Mouse (Mus musculus): ENCODE data around the gene Prss2. TPM values are rescaled to one million over a fixed set of nuclear protein-coding genes. Genes with fewer than 3 reads are reported as not detected.
"Not testable (repeated sequence)": the region's sequence is repeated elsewhere in the genome, so short reads cannot be mapped to it uniquely, and the experiment has no call there.

Gene Prss2
- polyA plus RNA-seq, 1 experiment = not detected

GRCm38 (mm10) chr6:41544381-41544924, 22.9 kb downstream of the Prss2 start:
- H3K4me1 ChIP-seq (ENCODE audit: control insufficient read depth, insufficient read depth, insufficient read length, low read length) = no peaks in the 10 kb centered on the region
- H3K27ac ChIP-seq (replicated peaks; ENCODE audit: low read depth, low read length) = no peak overlapping the region
- H3K4me3 ChIP-seq (ENCODE audit: insufficient read depth, low read depth, low read length) = no peak overlapping the region

GRCm38 (mm10) chr6:41545266-41545665, 23.7 kb downstream of the Prss2 start:
- H3K27ac ChIP-seq (replicated peaks; ENCODE audit: low read depth, low read length) = no peak overlapping the region
- H3K4me1 ChIP-seq (ENCODE audit: control insufficient read depth, insufficient read depth, insufficient read length, low read length) = no peaks in the 10 kb centered on the region
- H3K4me3 ChIP-seq (ENCODE audit: insufficient read depth, low read depth, low read length) = no peak overlapping the region

GRCm38 (mm10) chr6:41547056-41547650, 25.6 kb downstream of the Prss2 start:
- no peak overlapping the region for H3K4me3 ChIP-seq (ENCODE audit: insufficient read depth, low read depth, low read length)
- no peak overlapping the region for H3K27ac ChIP-seq (replicated peaks; ENCODE audit: low read depth, low read length)
- no peaks in the 10 kb centered on the region for H3K4me1 ChIP-seq (ENCODE audit: control insufficient read depth, insufficient read depth, insufficient read length, low read length)

- Histone ChIP-seq H3K4me1 (ENCODE audit: control insufficient read depth, insufficient read depth, insufficient read length, low read length) (no peaks in the 10 kb centered on the region), H3K4me3 (ENCODE audit: insufficient read depth, low read depth, low read length) (no peak overlapping the region), H3K27ac (replicated peaks; ENCODE audit: low read depth, low read length) (no peak overlapping the region)
These were observed 26.7 kb downstream of the Prss2 start for GRCm38 (mm10) chr6:41548286-41548685.

- no peaks in the 10 kb centered on the region for H3K4me1 ChIP-seq (ENCODE audit: control insufficient read depth, insufficient read depth, insufficient read length, low read length)
These were observed 31.9 kb downstream of the Prss2 start for GRCm38 (mm10) chr6:41553356-41554010.

GRCm38 (mm10) chr6:41554295-41555169, 32.9 kb downstream of the Prss2 start:
- H3K4me3 ChIP-seq (ENCODE audit: insufficient read depth, low read depth, low read length) = no peak overlapping the region
- H3K27ac ChIP-seq (replicated peaks; ENCODE audit: low read depth, low read length) = no peak overlapping the region
- H3K4me1 ChIP-seq (ENCODE audit: control insufficient read depth, insufficient read depth, insufficient read length, low read length) = no peaks in the 10 kb centered on the region

More at GRCm38 (mm10) chr6:41553356-41554010, 31.9 kb downstream of the Prss2 start:
- H3K27ac ChIP-seq (replicated peaks; ENCODE audit: low read depth, low read length) = no peak overlapping the region
- H3K4me3 ChIP-seq (ENCODE audit: insufficient read depth, low read depth, low read length) = no peak overlapping the region

- Histone ChIP-seq H3K4me1 (ENCODE audit: control insufficient read depth, insufficient read depth, insufficient read length, low read length) (no peaks in the 10 kb centered on the region), H3K4me3 (ENCODE audit: insufficient read depth, low read depth, low read length) (no peak overlapping the region), H3K27ac (replicated peaks; ENCODE audit: low read depth, low read length) (no peak overlapping the region)
These were observed 34.8 kb downstream of the Prss2 start for GRCm38 (mm10) chr6:41556389-41556788.

GRCm38 (mm10) chr6:41557468-41557867, 35.9 kb downstream of the Prss2 start:
- Histone ChIP-seq H3K27ac (replicated peaks; ENCODE audit: low read depth, low read length) (no peak overlapping the region), H3K4me1 (ENCODE audit: control insufficient read depth, insufficient read depth, insufficient read length, low read length) (no peaks in the 10 kb centered on the region), H3K4me3 (ENCODE audit: insufficient read depth, low read depth, low read length) (no peak overlapping the region)

- Histone ChIP-seq H3K4me3 (ENCODE audit: insufficient read depth, low read depth, low read length) (no peak overlapping the region), H3K4me1 (ENCODE audit: control insufficient read depth, insufficient read depth, insufficient read length, low read length) (no peaks in the 10 kb centered on the region), H3K27ac (replicated peaks; ENCODE audit: low read depth, low read length) (no peak overlapping the region)
These were observed 36.7 kb downstream of the Prss2 start for GRCm38 (mm10) chr6:41558271-41558670.

GRCm38 (mm10) chr6:41559331-41559730, 37.7 kb downstream of the Prss2 start:
- Histone ChIP-seq H3K4me3 (ENCODE audit: insufficient read depth, low read depth, low read length) (no peak overlapping the region), H3K4me1 (ENCODE audit: control insufficient read depth, insufficient read depth, insufficient read length, low read length) (no peaks in the 10 kb centered on the region), H3K27ac (replicated peaks; ENCODE audit: low read depth, low read length) (no peak overlapping the region)

GRCm38 (mm10) chr6:41560273-41560672, 38.7 kb downstream of the Prss2 start:
- no peak overlapping the region for H3K27ac ChIP-seq (replicated peaks; ENCODE audit: low read depth, low read length)
- no peak overlapping the region for H3K4me3 ChIP-seq (ENCODE audit: insufficient read depth, low read depth, low read length)
- no peaks in the 10 kb centered on the region for H3K4me1 ChIP-seq (ENCODE audit: control insufficient read depth, insufficient read depth, insufficient read length, low read length)

GRCm38 (mm10) chr6:41562598-41562997, 41.0 kb downstream of the Prss2 start:
- H3K4me3 ChIP-seq (ENCODE audit: insufficient read depth, low read depth, low read length) = peak overlapping the region; percentile 32; the same call in 1 of the 2 replicates
- no peak overlapping the region for H3K27ac ChIP-seq (replicated peaks; ENCODE audit: low read depth, low read length)
- H3K4me1 ChIP-seq (ENCODE audit: control insufficient read depth, insufficient read depth, insufficient read length, low read length) = no peaks in the 10 kb centered on the region

GRCm38 (mm10) chr6:41563104-41563951, 41.7 kb downstream of the Prss2 start:
- not testable (repeated sequence) for H3K27ac ChIP-seq (replicated peaks; ENCODE audit: low read depth, low read length); H3K4me1 ChIP-seq (ENCODE audit: control insufficient read depth, insufficient read depth, insufficient read length, low read length)
- peak overlapping the region; percentile 32; the same call in 1 of the 2 replicates for H3K4me3 ChIP-seq (ENCODE audit: insufficient read depth, low read depth, low read length)

- no peaks in the 10 kb centered on the region for H3K4me1 ChIP-seq (ENCODE audit: control insufficient read depth, insufficient read depth, insufficient read length, low read length)
- H3K4me3 ChIP-seq (ENCODE audit: insufficient read depth, low read depth, low read length) = no peak overlapping the region
- no peak overlapping the region for H3K27ac ChIP-seq (replicated peaks; ENCODE audit: low read depth, low read length)
These were observed 43.7 kb downstream of the Prss2 start for GRCm38 (mm10) chr6:41565261-41565660.

Measured in brown adipose tissue, adult 24 weeks (tissue).